9 mouse cellular contexts compared by ENCODE assay signal in the genomic region with DNA sequence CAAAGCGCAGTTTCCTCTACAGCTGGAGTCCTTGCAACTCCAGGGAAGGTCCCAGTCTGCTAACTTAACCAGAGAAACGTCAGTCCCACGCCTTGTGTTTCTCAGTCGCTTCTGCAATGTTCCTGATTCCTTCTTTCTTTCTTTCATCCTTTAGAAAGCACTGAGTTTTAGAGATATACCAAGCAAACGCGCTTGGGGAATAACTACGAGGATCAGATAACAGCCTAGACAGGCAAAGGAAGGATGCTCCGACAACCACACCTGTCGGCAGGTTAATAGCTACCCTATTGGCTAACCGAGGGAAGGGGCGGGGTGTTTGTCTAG. TPM values are rescaled to one million over a fixed set of nuclear protein-coding genes. Genes with fewer than 3 reads are reported as not detected.
DNase-seq lines count a peak whose midpoint lies in the region; ATAC-seq and TF ChIP-seq lines count a peak whose summit lies in the region.
"Had no signal": no experiment of that assay in that cellular context is flagged by ENCODE, and none has a peak within 500 bp of the region (broad histone marks: within the 10 kb centered on the region; RNA-seq: fewer than 3 reads in every experiment).

No protein-coding gene starts in this region.

- H3K9me3 ChIP-seq in heart, embryonic 13.5 days, result no peaks in the 10 kb centered on the region
- H3K9me3 ChIP-seq in E14TG2a.4 (ENCODE audit: low read length), result no peaks in the 10 kb centered on the region
- no peaks in the 10 kb centered on the region for H3K9me3 ChIP-seq in erythroblast, embryonic 14.5 days (ENCODE audit: control insufficient read depth, low read length)
- no peaks in the 10 kb centered on the region for H3K9me3 ChIP-seq in limb, embryonic 12.5 days
- H3K9me3 ChIP-seq in neural tube, embryonic 15.5 days (replicated peaks), result no peaks in the 10 kb centered on the region

- H3K4me3 ChIP-seq in heart, embryonic 13.5 days, result peak overlapping the region; percentile 99
- peak overlapping the region; percentile 80 for H3K4me3 ChIP-seq in E14TG2a.4 (replicated peaks; ENCODE audit: low read length)
- peak overlapping the region; percentile 83 for H3K4me3 ChIP-seq in erythroblast, embryonic 14.5 days (replicated peaks)
- H3K4me3 ChIP-seq in limb, embryonic 12.5 days (replicated peaks), result peak overlapping the region; percentile 98
- H3K4me3 ChIP-seq in neural tube, embryonic 15.5 days (replicated peaks), result peak overlapping the region; percentile 91

- TF ChIP-seq CTCF in E14TG2a.4 (conservative IDR thresholded peaks at IDR 0.05; ENCODE audit: low read length), result no peak

- H3K9ac ChIP-seq in heart, embryonic 13.5 days, result peak overlapping the region; percentile 59
- H3K9ac ChIP-seq in limb, embryonic 12.5 days (replicated peaks), result no peak overlapping the region
- H3K9ac ChIP-seq in neural tube, embryonic 15.5 days (replicated peaks), result peak overlapping the region; percentile 40

- peaks cover 38% of the 10 kb centered on the region for H3K4me1 ChIP-seq in heart, embryonic 13.5 days
- H3K4me1 ChIP-seq in E14TG2a.4 (replicated peaks; ENCODE audit: low read depth, low read length), result peaks cover 63% of the 10 kb centered on the region
- peaks cover 45% of the 10 kb centered on the region for H3K4me1 ChIP-seq in erythroblast, embryonic 14.5 days (ENCODE audit: control insufficient read depth)
- H3K4me1 ChIP-seq in limb, embryonic 12.5 days (replicated peaks), result peaks cover 30% of the 10 kb centered on the region
- H3K4me1 ChIP-seq in neural tube, embryonic 15.5 days, result peaks cover 41% of the 10 kb centered on the region

- peaks cover 47% of the 10 kb centered on the region for H3K36me3 ChIP-seq in heart, embryonic 13.5 days
- H3K36me3 ChIP-seq in E14TG2a.4 (ENCODE audit: insufficient read depth, low read length), result peaks cover 65% of the 10 kb centered on the region
- peaks cover 62% of the 10 kb centered on the region for H3K36me3 ChIP-seq in erythroblast, embryonic 14.5 days (ENCODE audit: control insufficient read depth)
- H3K36me3 ChIP-seq in limb, embryonic 12.5 days, result peaks cover 46% of the 10 kb centered on the region
- H3K36me3 ChIP-seq in neural tube, embryonic 15.5 days, result peaks cover 16% of the 10 kb centered on the region

- H3K27ac ChIP-seq in heart, embryonic 13.5 days (replicated peaks), result peak overlapping the region; percentile 61
- peak overlapping the region; percentile 20; the same call in 1 of the 2 replicates for H3K27ac ChIP-seq in limb, embryonic 12.5 days
- peak overlapping the region; percentile 76 for H3K27ac ChIP-seq in neural tube, embryonic 15.5 days (replicated peaks)

- H3K4me2 ChIP-seq in heart, embryonic 13.5 days, result peak overlapping the region; percentile 73
- H3K4me2 ChIP-seq in limb, embryonic 12.5 days, result peak overlapping the region; percentile 64
- H3K4me2 ChIP-seq in neural tube, embryonic 15.5 days, result peak overlapping the region; percentile 80

- no peaks in the 10 kb centered on the region for H3K27me3 ChIP-seq in heart, embryonic 13.5 days (replicated peaks)
- H3K27me3 ChIP-seq in E14TG2a.4 (ENCODE audit: insufficient read depth, low read length), result no peaks in the 10 kb centered on the region
- H3K27me3 ChIP-seq in erythroblast, embryonic 14.5 days (ENCODE audit: control insufficient read depth), result no peaks in the 10 kb centered on the region
- no peaks in the 10 kb centered on the region for H3K27me3 ChIP-seq in limb, embryonic 12.5 days
- no peaks in the 10 kb centered on the region for H3K27me3 ChIP-seq in neural tube, embryonic 15.5 days (replicated peaks)
- H3K27me3 ChIP-seq: Patski had no signal

- no peak for ATAC-seq in heart, embryonic 13.5 days (ENCODE audit: extremely low read depth, insufficient number of reproducible peaks, low FRiP score, low TSS enrichment)
- no peak for ATAC-seq in limb, embryonic 12.5 days (ENCODE audit: insufficient number of reproducible peaks, insufficient read depth, low FRiP score, low TSS enrichment, low read depth)
- ATAC-seq in neural tube, embryonic 15.5 days (ENCODE audit: low FRiP score), result peak; percentile 0; the same call in 1 of the 2 replicates

- 1% methylated on average over 11 of the region's 11 CpGs for WGBS in heart, embryonic 13.5 days
- WGBS in limb, embryonic 12.5 days, result under 1% methylated on average over 11 of the region's 11 CpGs
- 1% methylated on average over 11 of the region's 11 CpGs for WGBS in neural tube, embryonic 15.5 days

- no peak for DNase-seq in heart, adult 18-20 months
- no peak for DNase-seq in right cerebral cortex, postnatal 4 days
- DNase-seq in layer of hippocampus, adult 9-10 months (ENCODE audit: low spot score), result no peak

RNA-seq across cellular contexts. Expression of a gene that starts 0.8 kb away (rescaled TPM):
- 31.1 and 33.3 TPM in 2 replicates for polyA plus RNA-seq in heart, embryonic 13.5 days (2015; fragmentation: Nextera tagmentation; extraction: Ambion mirVana)
- total RNA-seq in heart, adult 18-20 months (2021), result 10 to 100 TPM; 17.8 to 23.0 TPM
- polyA plus RNA-seq in erythroblast, embryonic 14.5 days (2012), result 50.1 and 53.8 TPM in 2 replicates
- 69.5 and 70.3 TPM in 2 replicates for polyA plus RNA-seq in limb, embryonic 12.5 days (2016; fragmentation: Nextera tagmentation; extraction: Ambion mirVana)
- 36.4 and 43.0 TPM in 2 replicates for polyA plus RNA-seq in neural tube, embryonic 15.5 days (2015; fragmentation: Nextera tagmentation; extraction: Ambion mirVana)

RNA-seq across cellular contexts. Expression of a gene that starts 14.5 kb away (rescaled TPM):
- 60.9 and 69.9 TPM in 2 replicates for polyA plus RNA-seq in heart, embryonic 13.5 days (2015; fragmentation: Nextera tagmentation; extraction: Ambion mirVana)
- total RNA-seq in heart, adult 18-20 months (2021), result 10 to 100 TPM; 22.4 to 26.0 TPM
- polyA plus RNA-seq in erythroblast, embryonic 14.5 days (2012), result 3.2 TPM in 2 replicates
- 133 and 136 TPM in 2 replicates for polyA plus RNA-seq in limb, embryonic 12.5 days (2016; fragmentation: Nextera tagmentation; extraction: Ambion mirVana)
- polyA plus RNA-seq in neural tube, embryonic 15.5 days (2015; fragmentation: Nextera tagmentation; extraction: Ambion mirVana), result 85.9 and 93.1 TPM in 2 replicates

RNA-seq across cellular contexts. Expression of a gene that starts 14.6 kb away (rescaled TPM):
- polyA plus RNA-seq in heart, embryonic 13.5 days (2015; fragmentation: Nextera tagmentation; extraction: Ambion mirVana), result 13.5 and 15.1 TPM in 2 replicates
- 10 to 100 TPM; 18.2 to 18.9 TPM for total RNA-seq in heart, adult 18-20 months (2021)
- polyA plus RNA-seq in erythroblast, embryonic 14.5 days (2012), result 3.1 and 3.3 TPM in 2 replicates
- polyA plus RNA-seq in limb, embryonic 12.5 days (2016; fragmentation: Nextera tagmentation; extraction: Ambion mirVana), result 36.5 and 37.8 TPM in 2 replicates
- polyA plus RNA-seq in neural tube, embryonic 15.5 days (2015; fragmentation: Nextera tagmentation; extraction: Ambion mirVana), result 34.6 and 39.7 TPM in 2 replicates

RNA-seq across cellular contexts. Expression of a gene that starts 21.3 kb away (rescaled TPM):
- 17.0 and 18.3 TPM in 2 replicates for polyA plus RNA-seq in heart, embryonic 13.5 days (2015; fragmentation: Nextera tagmentation; extraction: Ambion mirVana)
- total RNA-seq in heart, adult 18-20 months (2021), result 10 to 100 TPM; 12.6 to 12.7 TPM
- 1.0 and 1.3 TPM in 2 replicates for polyA plus RNA-seq in erythroblast, embryonic 14.5 days (2012)
- polyA plus RNA-seq in limb, embryonic 12.5 days (2016; fragmentation: Nextera tagmentation; extraction: Ambion mirVana), result 19.5 and 20.7 TPM in 2 replicates
- polyA plus RNA-seq in neural tube, embryonic 15.5 days (2015; fragmentation: Nextera tagmentation; extraction: Ambion mirVana), result 15.3 and 16.3 TPM in 2 replicates

RNA-seq across cellular contexts. Expression of a gene that starts 27.1 kb away (rescaled TPM):
- polyA plus RNA-seq in heart, embryonic 13.5 days (2015; fragmentation: Nextera tagmentation; extraction: Ambion mirVana), result 703 and 780 TPM in 2 replicates
- total RNA-seq in heart, adult 18-20 months (2021), result 1,000 to 10,000 TPM; 1,902 to 1,920 TPM
- 3.6 and 5.5 TPM in 2 replicates for polyA plus RNA-seq in erythroblast, embryonic 14.5 days (2012)
- polyA plus RNA-seq in limb, embryonic 12.5 days (2016; fragmentation: Nextera tagmentation; extraction: Ambion mirVana), result 385 and 392 TPM in 2 replicates
- polyA plus RNA-seq in neural tube, embryonic 15.5 days (2015; fragmentation: Nextera tagmentation; extraction: Ambion mirVana), result 535 and 605 TPM in 2 replicates

Comparison
In these comparisons a context has a peak if more than half of its experiments do, and no peak if none do; other contexts are left out.
1. H3K27ac ChIP-seq: peak in every context shown above with its lines; median percentile 76 in neural tube, embryonic 15.5 days; 61 in heart, embryonic 13.5 days; 20 in limb, embryonic 12.5 days.
2. RNA of a gene that starts 14.5 kb away (polyA plus RNA-seq): 133 to 136 TPM in limb, embryonic 12.5 days, 85.9 to 93.1 TPM in neural tube, embryonic 15.5 days and 60.9 to 69.9 TPM in heart, embryonic 13.5 days; 3.2 TPM in erythroblast, embryonic 14.5 days; every median in the first group is over 10 times any median in the second.
3. Peak in every context shown above with its lines, with median percentiles within 50 percentile points of each other: H3K4me2 ChIP-seq and H3K4me3 ChIP-seq.